In the genomic region with DNA sequence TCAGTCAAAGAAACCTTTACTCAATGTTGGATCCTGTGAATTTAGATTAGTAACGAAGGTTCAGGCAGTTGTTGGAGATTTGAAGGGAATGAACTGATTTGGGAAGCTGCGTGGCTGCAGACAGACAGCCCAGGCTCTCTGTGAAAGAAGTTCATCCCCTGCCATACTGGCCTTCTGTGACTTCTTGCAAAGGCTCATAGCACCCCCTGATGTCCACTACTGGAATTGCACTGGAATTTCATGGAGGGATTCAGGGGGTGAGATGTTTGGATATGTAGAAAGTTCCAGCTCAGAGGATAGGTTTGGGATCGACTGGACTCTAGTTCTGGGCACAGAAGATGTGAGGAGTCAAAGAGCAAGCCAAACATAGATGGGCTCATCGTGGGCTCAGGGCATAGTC, we compare ENCODE assay signal across 9 mouse cellular contexts. TPM values are rescaled to one million over a fixed set of nuclear protein-coding genes. Genes with fewer than 3 reads are reported as not detected.
DNase-seq lines count a peak whose midpoint lies in the region; ATAC-seq and TF ChIP-seq lines count a peak whose summit lies in the region.
"Had no signal": no experiment of that assay in that cellular context is flagged by ENCODE, and none has a peak within 500 bp of the region (broad histone marks: within the 10 kb centered on the region; RNA-seq: fewer than 3 reads in every experiment).

No protein-coding gene starts in this region.

- no peak overlapping the region for H3K4me2 ChIP-seq in forebrain, embryonic 13.5 days
- H3K4me2 ChIP-seq in liver, postnatal 0 days (ENCODE audit: low read depth, low read length): no peak overlapping the region
- H3K4me2 ChIP-seq: liver, embryonic 15.5 days had no signal

- 29% methylated on average over 4 of the region's 4 CpGs for WGBS in forebrain, embryonic 13.5 days
- 25% methylated on average over 4 of the region's 4 CpGs for WGBS in liver, postnatal 0 days (ENCODE audit: insufficient replicate concordance)

- H3K4me1 ChIP-seq in forebrain, embryonic 13.5 days: no peaks in the 10 kb centered on the region
- no peaks in the 10 kb centered on the region for H3K4me1 ChIP-seq in liver, postnatal 0 days (ENCODE audit: insufficient read depth)
- H3K4me1 ChIP-seq: liver, embryonic 15.5 days had no signal

- no peak for TF ChIP-seq EP300 in liver, postnatal 0 days (IDR thresholded peaks at IDR 0.05; ENCODE audit: low read depth)

- intact Hi-C loops in gastrocnemius, adult 2 months (cut with DNase I): loop anchor here (2.0 to 10.0 kb wide), 3 partner anchors 269 to 519 kb away; no protein-coding TSS in a partner anchor
- intact Hi-C loops in gastrocnemius, postnatal 36 days (cut with DNase I): loop anchor here (2.0 to 10.0 kb wide), 2 partner anchors 269 to 345 kb away; no protein-coding TSS in a partner anchor

- peaks cover 5% of the 10 kb centered on the region for H3K27me3 ChIP-seq in forebrain, embryonic 13.5 days
- H3K27me3 ChIP-seq in liver, postnatal 0 days (ENCODE audit: insufficient read depth, low read length): no peaks in the 10 kb centered on the region
- H3K27me3 ChIP-seq: liver, embryonic 15.5 days had no signal

- no peaks in the 10 kb centered on the region for H3K9me3 ChIP-seq in forebrain, embryonic 13.5 days (replicated peaks)
- H3K9me3 ChIP-seq in liver, postnatal 0 days (ENCODE audit: low read length): no peaks in the 10 kb centered on the region
- H3K9me3 ChIP-seq: liver, embryonic 15.5 days had no signal

- H3K27ac ChIP-seq in gastrocnemius, adult 2 months: no peak overlapping the region
- no peak overlapping the region for H3K27ac ChIP-seq in forebrain, embryonic 13.5 days
- H3K27ac ChIP-seq in liver, postnatal 0 days (ENCODE audit: low read depth): no peak overlapping the region
- H3K27ac ChIP-seq: liver, embryonic 15.5 days had no signal

- peak; percentile 73 for TF ChIP-seq CTCF in gastrocnemius, adult 2 months (IDR thresholded peaks at IDR 0.05)
- peak; percentile 75 for TF ChIP-seq CTCF in liver, postnatal 0 days (IDR thresholded peaks at IDR 0.05; ENCODE audit: low read depth)

- 0 out of 2 replicates have a peak, but pooled peaks have one; percentile 28 for ATAC-seq in forebrain, embryonic 13.5 days
- no peak for ATAC-seq in liver, postnatal 0 days

- no peaks in the 10 kb centered on the region; the same call in 1 of the 2 replicates for H3K36me3 ChIP-seq in forebrain, embryonic 13.5 days (ENCODE audit: poor library complexity, severe bottlenecking)
- no peaks in the 10 kb centered on the region for H3K36me3 ChIP-seq in liver, postnatal 0 days (replicated peaks; ENCODE audit: insufficient read depth, low read length)
- H3K36me3 ChIP-seq: liver, embryonic 15.5 days had no signal

- no peak overlapping the region for H3K9ac ChIP-seq in forebrain, embryonic 13.5 days
- no peak overlapping the region for H3K9ac ChIP-seq in liver, postnatal 0 days (replicated peaks)
- H3K9ac ChIP-seq: liver, embryonic 15.5 days had no signal

- peak; percentile 48 for DNase-seq in gastrocnemius, adult 2 months
- DNase-seq in gastrocnemius, postnatal 36 days: no peak
- DNase-seq in CD4-positive helper T cell, adult 2 months (ENCODE audit: low read depth, low spot score): peak; percentile 34
- DNase-seq in brain, adult 2 months (ENCODE audit: low read depth, low spot score): peak; percentile 83
- DNase-seq in kidney, postnatal 36 days: peak; percentile 48 to 79
- DNase-seq in liver, postnatal 0 days: peak; percentile 60
- peak; percentile 81 for DNase-seq in right cerebral cortex, postnatal 14 days

- no peak overlapping the region for H3K4me3 ChIP-seq in gastrocnemius, adult 2 months
- no peak overlapping the region for H3K4me3 ChIP-seq in forebrain, embryonic 13.5 days
- no peak overlapping the region for H3K4me3 ChIP-seq in liver, postnatal 0 days (ENCODE audit: low read depth, low read length)
- H3K4me3 ChIP-seq: liver, embryonic 15.5 days had no signal

RNA-seq across cellular contexts. Expression of gene Tmem130, which starts 27.7 kb away (rescaled TPM):
- total RNA-seq in gastrocnemius, adult 2 months (2021): not detected
- total RNA-seq in gastrocnemius, postnatal 36 days (2021): not detected
- polyA plus RNA-seq in forebrain, embryonic 13.5 days (2015; fragmentation: Nextera tagmentation; extraction: Ambion mirVana): 79.2 and 94.8 TPM in 2 replicates
- 0.09 and 0.12 TPM in 2 replicates for polyA plus RNA-seq in liver, postnatal 0 days (2015; fragmentation: Nextera tagmentation; extraction: Ambion mirVana)

RNA-seq across cellular contexts. Expression of gene Trrap, which starts 33.6 kb away (rescaled TPM):
- total RNA-seq in gastrocnemius, adult 2 months (2021): 10 to 100 TPM; 24.0 to 28.5 TPM
- 10 to 100 TPM; 24.4 to 27.2 TPM for total RNA-seq in gastrocnemius, postnatal 36 days (2021)
- polyA plus RNA-seq in forebrain, embryonic 13.5 days (2015; fragmentation: Nextera tagmentation; extraction: Ambion mirVana): 80.9 and 82.1 TPM in 2 replicates
- 11.7 and 12.3 TPM in 2 replicates for polyA plus RNA-seq in liver, postnatal 0 days (2015; fragmentation: Nextera tagmentation; extraction: Ambion mirVana)

Comparison
In these comparisons a context has a peak if more than half of its experiments do, and no peak if none do; other contexts are left out.
1. DNase-seq: peak in gastrocnemius, adult 2 months (single experiment), CD4-positive helper T cell, adult 2 months (single experiment), brain, adult 2 months (single experiment), kidney, postnatal 36 days (2 of 2), liver, postnatal 0 days (single experiment) and right cerebral cortex, postnatal 14 days (single experiment); none in gastrocnemius, postnatal 36 days (0 of 2).